Mouse (Mus musculus): ENCODE results near the gene Tstd2. TPM values are rescaled to one million over a fixed set of nuclear protein-coding genes. Genes with fewer than 3 reads are reported as not detected.

The Tstd2 gene
- polyA plus RNA-seq, 1 experiment from 2014 or later: 16.8 TPM

DNA sequence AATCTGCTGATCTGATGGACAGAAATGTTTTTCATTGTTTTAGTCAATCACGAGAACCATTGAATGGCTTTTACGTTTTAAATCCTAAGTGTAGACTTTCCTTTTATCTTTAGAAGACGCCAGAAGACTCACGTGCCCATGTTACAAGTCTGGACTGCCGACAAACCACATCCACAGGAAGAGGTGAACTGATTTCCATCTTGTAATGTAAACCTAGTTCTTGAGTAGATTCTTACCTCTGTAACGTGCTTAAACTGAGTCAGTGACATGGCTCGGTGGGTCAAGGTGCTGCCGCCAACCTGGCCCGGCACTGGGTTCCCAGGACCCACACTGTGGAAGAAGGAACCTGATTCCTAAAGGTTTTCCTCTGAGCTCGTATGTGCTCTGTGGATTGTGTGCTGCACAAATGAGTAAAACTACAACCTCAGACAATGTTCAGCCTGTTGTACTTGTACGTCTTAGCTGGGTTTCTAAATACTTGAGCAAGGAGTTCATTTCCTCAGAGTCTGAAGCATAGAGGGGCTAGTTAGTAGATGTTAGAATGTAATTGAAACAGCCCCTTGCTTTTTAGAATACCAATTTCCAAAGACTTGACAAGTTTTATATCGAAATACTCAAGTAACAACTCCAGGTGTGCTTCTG, 13.5 kb upstream of the Tstd2 start:
- Histone ChIP-seq H3K9ac (replicated peaks; ENCODE audit: low read depth) (no peak overlapping the region), H3K4me1 (ENCODE audit: insufficient read depth, low read depth, low read length) (no peaks in the 10 kb centered on the region), H3K27me3 (replicated peaks; ENCODE audit: insufficient read depth, low read length) (no peaks in the 10 kb centered on the region), H3K4me3 (ENCODE audit: low read depth, low read length) (no peak overlapping the region), H3K4me2 (replicated peaks; ENCODE audit: low read depth, low read length) (no peak overlapping the region), H3K9me3 (ENCODE audit: low read length) (no peaks in the 10 kb centered on the region), H3K36me3 (ENCODE audit: insufficient read depth, low read length) (peaks cover 23% of the 10 kb centered on the region; the same call in 1 of the 2 replicates), H3K27ac (ENCODE audit: low read length) (no peak overlapping the region)
- 91% methylated on average over 12 of the region's 12 CpGs for WGBS
- ATAC-seq (no peak), DNase-seq (ENCODE audit: low spot score) (no peak)
- TF ChIP-seq CTCF (IDR thresholded peaks at IDR 0.05) (no peak), EP300 (IDR thresholded peaks at IDR 0.05) (no peak)

DNA sequence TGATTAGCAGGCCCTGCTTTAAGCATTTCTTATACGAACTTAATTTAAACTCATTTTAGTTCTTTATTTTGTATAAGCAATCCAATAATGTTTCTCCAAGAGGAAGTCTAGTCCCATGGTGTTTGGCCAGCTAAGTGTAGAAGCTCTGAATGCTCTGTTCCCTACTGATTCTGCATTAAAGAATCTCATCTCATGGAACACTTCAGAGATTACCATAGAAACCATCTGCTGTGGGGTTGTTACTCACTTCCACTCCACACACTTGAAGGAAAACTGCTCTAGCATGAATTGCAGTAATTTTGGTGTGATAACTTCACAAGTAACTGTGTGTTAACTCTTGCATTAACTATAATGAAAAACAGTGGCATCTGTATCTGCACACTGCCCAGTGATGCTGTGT, 8.4 kb upstream of the Tstd2 start:
- peak; percentile 12 for DNase-seq (ENCODE audit: low spot score)
- Histone ChIP-seq H3K27ac (ENCODE audit: low read length) (no peak overlapping the region), H3K4me3 (ENCODE audit: low read depth, low read length) (no peak overlapping the region), H3K4me2 (replicated peaks; ENCODE audit: low read depth, low read length) (no peak overlapping the region), H3K27me3 (replicated peaks; ENCODE audit: insufficient read depth, low read length) (no peaks in the 10 kb centered on the region), H3K4me1 (ENCODE audit: insufficient read depth, low read depth, low read length) (no peaks in the 10 kb centered on the region), H3K9ac (replicated peaks; ENCODE audit: low read depth) (no peak overlapping the region), H3K36me3 (ENCODE audit: insufficient read depth, low read length) (peaks cover 2% of the 10 kb centered on the region; the same call in 1 of the 2 replicates), H3K9me3 (ENCODE audit: low read length) (no peaks in the 10 kb centered on the region)
- 89% methylated on average over 1 of the region's 1 CpGs for WGBS
- no peak for ATAC-seq
- TF ChIP-seq EP300 (IDR thresholded peaks at IDR 0.05): no peak
- TF ChIP-seq CTCF (IDR thresholded peaks at IDR 0.05): no peak

DNA sequence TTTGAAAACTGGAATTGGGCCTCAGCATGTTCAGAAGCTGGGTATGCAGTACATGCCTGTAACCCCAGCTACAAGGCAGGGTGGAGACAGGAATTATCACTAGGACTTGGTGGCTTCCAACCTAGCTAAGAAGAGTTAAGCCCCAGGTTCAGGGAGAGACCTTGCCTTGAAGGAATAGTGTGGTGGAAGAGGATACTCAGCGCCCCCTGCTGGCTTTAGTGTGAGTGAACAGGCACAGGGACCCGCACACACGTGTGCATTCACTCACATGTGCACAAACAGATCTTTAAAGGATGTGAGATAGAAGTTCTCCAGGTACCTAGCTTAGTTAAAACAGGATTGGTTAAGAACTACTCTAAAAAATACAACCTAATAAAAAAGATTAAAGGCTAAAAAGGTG, 5.8 kb upstream of the Tstd2 start:
- Histone ChIP-seq H3K4me2 (replicated peaks; ENCODE audit: low read depth, low read length) (no peak overlapping the region), H3K27ac (ENCODE audit: low read length) (no peak overlapping the region), H3K36me3 (ENCODE audit: insufficient read depth, low read length) (no peaks in the 10 kb centered on the region), H3K27me3 (replicated peaks; ENCODE audit: insufficient read depth, low read length) (no peaks in the 10 kb centered on the region), H3K4me3 (ENCODE audit: low read depth, low read length) (no peak overlapping the region), H3K9ac (replicated peaks; ENCODE audit: low read depth) (no peak overlapping the region), H3K9me3 (ENCODE audit: low read length) (no peaks in the 10 kb centered on the region), H3K4me1 (ENCODE audit: insufficient read depth, low read depth, low read length) (peaks cover 8% of the 10 kb centered on the region; the same call in 1 of the 2 replicates)
- WGBS: 68% methylated on average over 3 of the region's 3 CpGs
- TF ChIP-seq EP300 (IDR thresholded peaks at IDR 0.05): no peak
- peak; percentile 52 for TF ChIP-seq CTCF (IDR thresholded peaks at IDR 0.05)
- DNase-seq (ENCODE audit: low spot score) (no peak), ATAC-seq (no peak)

DNA sequence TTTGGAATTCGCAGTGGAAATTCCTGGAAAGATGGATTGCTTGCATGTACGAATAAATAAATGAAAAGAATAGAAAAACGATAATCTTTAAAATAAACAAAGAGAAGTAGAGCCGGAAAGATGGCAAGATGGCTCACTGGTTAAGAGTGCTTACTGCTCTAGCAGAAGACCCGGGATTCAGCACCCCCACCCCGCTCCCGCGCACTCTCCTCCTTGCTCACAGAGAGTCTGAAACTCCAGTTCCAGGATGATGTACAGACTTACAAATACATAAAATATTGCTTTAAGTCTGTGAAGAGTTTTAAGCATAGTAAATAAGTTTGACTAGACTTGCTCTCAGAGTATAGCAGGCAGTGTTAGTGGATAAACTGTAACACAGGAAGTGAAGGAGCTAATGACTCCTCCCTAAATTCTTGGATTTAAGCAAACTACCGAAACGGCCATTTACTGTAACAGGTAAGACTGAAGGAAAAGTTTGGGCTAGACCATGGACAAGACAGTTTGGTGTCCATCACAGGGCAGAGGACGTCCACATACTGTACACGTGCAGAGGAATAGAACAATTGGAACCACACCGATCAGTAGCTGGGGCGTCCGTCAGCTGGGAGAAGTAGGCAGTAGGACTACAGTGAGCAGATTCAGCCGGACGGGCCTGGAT, 736 bp downstream of the Tstd2 start:
- H3K36me3 ChIP-seq (ENCODE audit: insufficient read depth, low read length): no peaks in the 10 kb centered on the region; the same call in 1 of the 2 replicates
- peak overlapping the region; percentile 87 for H3K4me2 ChIP-seq (replicated peaks; ENCODE audit: low read depth, low read length)
- DNase-seq (ENCODE audit: low spot score) (peak; percentile 66), ATAC-seq (peak; percentile 48)
- H3K4me1 ChIP-seq (ENCODE audit: insufficient read depth, low read depth, low read length): peaks cover 16% of the 10 kb centered on the region; the same call in 1 of the 2 replicates
- TF ChIP-seq EP300 (IDR thresholded peaks at IDR 0.05): no peak
- TF ChIP-seq CTCF (IDR thresholded peaks at IDR 0.05): no peak
- peak overlapping the region; percentile 83 for H3K4me3 ChIP-seq (ENCODE audit: low read depth, low read length)
- H3K27me3 ChIP-seq (replicated peaks; ENCODE audit: insufficient read depth, low read length): no peaks in the 10 kb centered on the region
- H3K9me3 ChIP-seq (ENCODE audit: low read length): no peaks in the 10 kb centered on the region
- H3K27ac ChIP-seq (ENCODE audit: low read length): peak overlapping the region; percentile 99
- 2% methylated on average over 17 of the region's 17 CpGs for WGBS
- peak overlapping the region; percentile 90 for H3K9ac ChIP-seq (replicated peaks; ENCODE audit: low read depth)

DNA sequence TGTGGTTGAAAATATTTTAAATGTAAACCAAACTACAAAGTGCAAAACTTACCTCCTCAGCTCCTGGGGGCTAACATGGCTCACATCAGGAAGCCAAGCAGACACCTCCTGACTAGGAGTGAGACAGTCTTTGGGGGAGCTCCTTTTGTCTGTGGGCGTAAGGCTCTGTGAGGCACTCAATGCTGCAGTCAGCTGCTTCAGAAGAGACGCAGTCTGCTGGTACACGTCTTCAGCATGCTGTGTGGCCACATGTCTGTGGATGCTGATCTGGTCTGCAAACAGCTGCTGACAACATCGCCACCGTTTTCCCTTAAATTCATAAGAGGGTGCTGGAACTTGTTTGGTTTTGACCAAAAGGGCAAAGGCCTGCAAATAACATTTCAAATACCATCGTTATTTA, 6.7 kb downstream of the Tstd2 start:
- Histone ChIP-seq H3K27ac (ENCODE audit: low read length) (no peak overlapping the region), H3K4me1 (ENCODE audit: insufficient read depth, low read depth, low read length) (no peaks in the 10 kb centered on the region), H3K9ac (replicated peaks; ENCODE audit: low read depth) (no peak overlapping the region), H3K9me3 (ENCODE audit: low read length) (no peaks in the 10 kb centered on the region), H3K27me3 (replicated peaks; ENCODE audit: insufficient read depth, low read length) (no peaks in the 10 kb centered on the region), H3K4me2 (replicated peaks; ENCODE audit: low read depth, low read length) (no peak overlapping the region), H3K36me3 (ENCODE audit: insufficient read depth, low read length) (peaks cover 15% of the 10 kb centered on the region; the same call in 1 of the 2 replicates), H3K4me3 (ENCODE audit: low read depth, low read length) (no peak overlapping the region)
- no peak for TF ChIP-seq CTCF (IDR thresholded peaks at IDR 0.05)
- no peak for TF ChIP-seq EP300 (IDR thresholded peaks at IDR 0.05)
- WGBS: 81% methylated on average over 6 of the region's 6 CpGs
- ATAC-seq: no peak
- no peak for DNase-seq (ENCODE audit: low spot score)

DNA sequence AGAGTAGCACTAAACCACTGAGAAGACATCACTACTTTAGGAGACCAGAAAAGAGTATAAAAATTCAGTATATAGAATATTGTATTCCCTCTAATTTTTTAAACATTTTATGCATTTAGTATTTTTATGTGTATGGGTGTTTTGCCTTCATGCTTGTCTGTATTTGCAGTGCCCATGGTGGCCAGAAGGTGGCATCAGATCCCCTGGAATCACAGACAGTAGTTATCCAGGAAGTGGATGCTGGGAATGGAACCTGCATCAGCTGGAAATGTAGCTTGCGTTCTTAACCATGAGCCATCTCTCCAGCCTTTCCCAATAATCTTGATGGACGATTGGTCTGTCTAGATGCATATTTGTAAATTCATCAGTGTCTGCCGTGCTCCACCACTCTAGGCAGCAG, 8.3 kb downstream of the Tstd2 start:
- H3K4me3 ChIP-seq (ENCODE audit: low read depth, low read length): no peak overlapping the region
- no peaks in the 10 kb centered on the region for H3K9me3 ChIP-seq (ENCODE audit: low read length)
- no peaks in the 10 kb centered on the region for H3K27me3 ChIP-seq (replicated peaks; ENCODE audit: insufficient read depth, low read length)
- DNase-seq (ENCODE audit: low spot score) (peak; percentile 49), ATAC-seq (no peak)
- H3K9ac ChIP-seq (replicated peaks; ENCODE audit: low read depth): no peak overlapping the region
- WGBS: 73% methylated on average over 3 of the region's 3 CpGs
- H3K36me3 ChIP-seq (ENCODE audit: insufficient read depth, low read length): peaks cover 20% of the 10 kb centered on the region; the same call in 1 of the 2 replicates
- H3K27ac ChIP-seq (ENCODE audit: low read length): no peak overlapping the region
- H3K4me2 ChIP-seq (replicated peaks; ENCODE audit: low read depth, low read length): no peak overlapping the region
- no peaks in the 10 kb centered on the region for H3K4me1 ChIP-seq (ENCODE audit: insufficient read depth, low read depth, low read length)
- TF ChIP-seq CTCF (IDR thresholded peaks at IDR 0.05): peak; percentile 82
- no peak for TF ChIP-seq EP300 (IDR thresholded peaks at IDR 0.05)

All from lung, postnatal 0 days (tissue).